Mouse (Mus musculus) neural tube, embryonic 11.5 days (tissue): ENCODE measurements around the gene Pakap. TPM values are rescaled to one million over a fixed set of nuclear protein-coding genes. Genes with fewer than 3 reads are reported as not detected.
A peak's percentile ranks its signal among the peaks of the same experiment; 100 is the strongest.

ENCODE experiments used
- ATAC-seq: fragments of 200-750 bp; cut with Nextera tagmentation; 2 replicates; pipeline ENCODE4 v1.8.0; 2017; ENCODE audit warnings: moderate number of reproducible peaks, mild to moderate bottlenecking, moderate TSS enrichment, moderate library complexity; ENCODE audit not compliant: insufficient read depth, low FRiP score, low TSS enrichment
- DNase-seq: peaks from one replicate; pipeline ENCODE4 v3.0.0-alpha.2; 2015; ENCODE audit warnings: low spot score
- H3K27ac ChIP-seq: fragments of 300-500 bp; sonication (generic); 2 replicates; pipeline ENCODE4 v1.5.1; 2014; ENCODE audit warnings: low read depth, mild to moderate bottlenecking, low read length
- H3K27me3 ChIP-seq: fragments of 300-500 bp; sonication (generic); 2 replicates; pipeline ENCODE4 v1.6.1; 2014; ENCODE audit warnings: mild to moderate bottlenecking, low read length, mixed read lengths; ENCODE audit not compliant: control insufficient read depth, insufficient read depth
- H3K36me3 ChIP-seq: fragments of 300-500 bp; sonication (generic); 2 replicates; pipeline ENCODE4 v1.6.1; 2014; ENCODE audit warnings: mild to moderate bottlenecking, low read length, moderate library complexity, mixed read lengths; ENCODE audit not compliant: control insufficient read depth, insufficient read depth
- H3K4me1 ChIP-seq: fragments of 300-500 bp; sonication (generic); 2 replicates; pipeline ENCODE4 v1.6.1; 2014; ENCODE audit warnings: low read length, mixed read lengths; ENCODE audit not compliant: control insufficient read depth, insufficient read depth
- H3K4me2 ChIP-seq: fragments of 300-500 bp; sonication (generic); 2 replicates; pipeline ENCODE4 v1.6.1; 2014; ENCODE audit warnings: low read depth, mild to moderate bottlenecking, moderate library complexity
- H3K4me3 ChIP-seq: fragments of 300-500 bp; sonication (generic); 2 replicates; pipeline ENCODE4 v1.5.1; 2014; ENCODE audit warnings: low read depth, low read length
- H3K9ac ChIP-seq: fragments of 300-500 bp; sonication (generic); 2 replicates; pipeline ENCODE4 v1.6.1; 2014; ENCODE audit warnings: mild to moderate bottlenecking, low read length
- H3K9me3 ChIP-seq: fragments of 300-500 bp; sonication (generic); 2 replicates; pipeline ENCODE4 v1.6.1; 2016; ENCODE audit warnings: low read length; ENCODE audit not compliant: control insufficient read depth
- WGBS: fragments of 180-500 bp; shearing (Covaris S2); extraction: QIAGEN DNeasy Blood & Tissue Kit; methylation state at CpG from one replicate; pipeline ENCODE4 v1.1.7; 2014; 5-methylcytosine and 5-hydroxymethylcytosine counted together
- polyA plus RNA-seq: library from polyadenylated mRNA; unstranded; fragments of >200 nt; fragmentation: Nextera tagmentation; extraction: Ambion mirVana; gene quantifications from 2 replicates; pipeline ENCODE4 v1.2.1, GENCODE M21; 2014

Pakap gene
- polyA plus RNA-seq, 1 experiment from 2014 or later: 20.8 TPM

GRCm38 (mm10) chr4:57568268-57569068 is 489 bp downstream of the Pakap start:
- ATAC-seq: no peak
- 53% methylated on average over 19 of the region's 19 CpGs for WGBS

GRCm38 (mm10) chr4:57569069-57569355 is 1.0 kb downstream of the Pakap start:
- Histone ChIP-seq H3K36me3 (no peaks in the 10 kb centered on the region), H3K27me3 (no peaks in the 10 kb centered on the region), H3K9me3 (no peaks in the 10 kb centered on the region), H3K4me3 (no peak overlapping the region), H3K4me2 (no peak overlapping the region), H3K4me1 (no peaks in the 10 kb centered on the region), H3K27ac (no peak overlapping the region), H3K9ac (no peak overlapping the region)
- no peak for ATAC-seq
- DNase-seq: no peak
- WGBS: 74% methylated on average over 4 of the region's 4 CpGs

More at GRCm38 (mm10) chr4:57568268-57569068, 489 bp downstream of the Pakap start:
- no peaks in the 10 kb centered on the region for H3K36me3 ChIP-seq
- peak overlapping the region; percentile 50 for H3K4me3 ChIP-seq
- H3K9ac ChIP-seq: peak overlapping the region; percentile 69
- H3K4me2 ChIP-seq: peak overlapping the region; percentile 92
- DNase-seq: no peak
- no peaks in the 10 kb centered on the region for H3K9me3 ChIP-seq
- no peaks in the 10 kb centered on the region for H3K4me1 ChIP-seq
- H3K27ac ChIP-seq: no peak overlapping the region
- H3K27me3 ChIP-seq: no peaks in the 10 kb centered on the region

- 73% methylated on average over 6 of the region's 6 CpGs for WGBS
- Histone ChIP-seq H3K4me3 (no peak overlapping the region), H3K9ac (no peak overlapping the region), H3K27me3 (no peaks in the 10 kb centered on the region), H3K4me1 (no peaks in the 10 kb centered on the region), H3K27ac (no peak overlapping the region), H3K36me3 (no peaks in the 10 kb centered on the region), H3K4me2 (no peak overlapping the region), H3K9me3 (no peaks in the 10 kb centered on the region)
- DNase-seq (no peak), ATAC-seq (no peak)
These were observed 1.7 kb downstream of the Pakap start for GRCm38 (mm10) chr4:57569711-57570110.

GRCm38 (mm10) chr4:57570229-57570628 is 2.2 kb downstream of the Pakap start:
- DNase-seq: no peak
- Histone ChIP-seq H3K4me2 (no peak overlapping the region), H3K36me3 (no peaks in the 10 kb centered on the region), H3K27ac (no peak overlapping the region), H3K9me3 (no peaks in the 10 kb centered on the region), H3K27me3 (no peaks in the 10 kb centered on the region), H3K9ac (no peak overlapping the region), H3K4me1 (no peaks in the 10 kb centered on the region), H3K4me3 (no peak overlapping the region)
- no peak for ATAC-seq
- 89% methylated on average over 3 of the region's 3 CpGs for whole genome bisulfite sequencing

GRCm38 (mm10) chr4:57574181-57574580 is 6.2 kb downstream of the Pakap start:
- ATAC-seq: no peak

GRCm38 (mm10) chr4:57574646-57575045 is 6.7 kb downstream of the Pakap start:
- WGBS: 90% methylated on average over 6 of the region's 6 CpGs
- no peaks in the 10 kb centered on the region for H3K36me3 ChIP-seq
- H3K9ac ChIP-seq: no peak overlapping the region
- no peaks in the 10 kb centered on the region for H3K4me1 ChIP-seq
- H3K27me3 ChIP-seq: no peaks in the 10 kb centered on the region
- H3K9me3 ChIP-seq: no peaks in the 10 kb centered on the region
- H3K27ac ChIP-seq: no peak overlapping the region
- no peak for ATAC-seq
- H3K4me2 ChIP-seq: no peak overlapping the region
- no peak overlapping the region for H3K4me3 ChIP-seq
- DNase-seq: no peak

More at GRCm38 (mm10) chr4:57574181-57574580, 6.2 kb downstream of the Pakap start:
- H3K36me3 ChIP-seq: no peaks in the 10 kb centered on the region
- no peaks in the 10 kb centered on the region for H3K9me3 ChIP-seq
- no peak overlapping the region for H3K9ac ChIP-seq
- H3K4me1 ChIP-seq: no peaks in the 10 kb centered on the region
- 86% methylated on average over 3 of the region's 3 CpGs for WGBS
- H3K4me3 ChIP-seq: no peak overlapping the region
- DNase-seq: no peak
- no peaks in the 10 kb centered on the region for H3K27me3 ChIP-seq
- H3K4me2 ChIP-seq: no peak overlapping the region
- no peak overlapping the region for H3K27ac ChIP-seq

- no peak for DNase-seq
- H3K9me3 ChIP-seq: no peaks in the 10 kb centered on the region
- no peak overlapping the region for H3K27ac ChIP-seq
- ATAC-seq: no peak
- H3K4me3 ChIP-seq: no peak overlapping the region
- H3K9ac ChIP-seq: no peak overlapping the region
- H3K4me2 ChIP-seq: no peak overlapping the region
- H3K27me3 ChIP-seq: no peaks in the 10 kb centered on the region
- no peaks in the 10 kb centered on the region for H3K36me3 ChIP-seq
- H3K4me1 ChIP-seq: no peaks in the 10 kb centered on the region
- 86% methylated on average over 5 of the region's 5 CpGs for WGBS
These were observed 7.7 kb downstream of the Pakap start for GRCm38 (mm10) chr4:57575686-57576085.

- 89% methylated on average over 11 of the region's 11 CpGs for WGBS
- ATAC-seq: no peak
These were observed 8.1 kb downstream of the Pakap start for GRCm38 (mm10) chr4:57576095-57576494.

GRCm38 (mm10) chr4:57579683-57580082 is 11.7 kb downstream of the Pakap start:
- Histone ChIP-seq H3K36me3 (no peaks in the 10 kb centered on the region), H3K4me3 (no peak overlapping the region), H3K9ac (no peak overlapping the region), H3K4me1 (no peaks in the 10 kb centered on the region), H3K27me3 (no peaks in the 10 kb centered on the region), H3K9me3 (no peaks in the 10 kb centered on the region), H3K4me2 (no peak overlapping the region), H3K27ac (no peak overlapping the region)
- ATAC-seq (no peak), DNase-seq (no peak)
- 92% methylated on average over 10 of the region's 10 CpGs for WGBS

More at GRCm38 (mm10) chr4:57576095-57576494, 8.1 kb downstream of the Pakap start:
- H3K36me3 ChIP-seq: no peaks in the 10 kb centered on the region
- H3K27me3 ChIP-seq: no peaks in the 10 kb centered on the region
- no peaks in the 10 kb centered on the region for H3K9me3 ChIP-seq
- H3K4me3 ChIP-seq: no peak overlapping the region
- no peaks in the 10 kb centered on the region for H3K4me1 ChIP-seq
- H3K9ac ChIP-seq: no peak overlapping the region
- no peak overlapping the region for H3K4me2 ChIP-seq
- H3K27ac ChIP-seq: no peak overlapping the region
- no peak for DNase-seq
